Mouse (Mus musculus) spleen, adult 2 months (tissue): ENCODE measurements around the gene Ptgfrn. TPM values are rescaled to one million over a fixed set of nuclear protein-coding genes. Genes with fewer than 3 reads are reported as not detected.

Experiments used
- DNase-seq, 2 experiments: peaks; one replicate each; pipeline versions ENCODE4 v3.0.0 to v3.0.0-alpha.2; 2012 to 2021; ENCODE audit warnings: low spot score in 2 of 2, low read depth in 1 of 2
- H3K27ac ChIP-seq: fragments of 200-500 bp; 2 replicates; pipeline ENCODE4 v1.5.1; 2012; ENCODE audit warnings: low read length, inconsistent platforms; ENCODE audit not compliant: insufficient read depth
- H3K27me3 ChIP-seq: fragments of 200-500 bp; 2 replicates; pipeline ENCODE4 v1.6.1; 2012; ENCODE audit warnings: mild to moderate bottlenecking, moderate library complexity, low read length, inconsistent platforms; ENCODE audit not compliant: control insufficient read depth, insufficient read depth
- H3K36me3 ChIP-seq: fragments of 200-500 bp; 2 replicates; pipeline ENCODE4 v1.6.1; 2012; ENCODE audit warnings: mild to moderate bottlenecking, low read length, inconsistent platforms; ENCODE audit not compliant: control insufficient read depth, insufficient read depth
- H3K4me1 ChIP-seq: fragments of 200-500 bp; 2 replicates; pipeline ENCODE4 v1.6.1; 2011; ENCODE audit warnings: inconsistent platforms; ENCODE audit not compliant: control insufficient read depth, insufficient read depth, insufficient read length
- H3K4me3 ChIP-seq: fragments of 200-500 bp; 2 replicates; pipeline ENCODE4 v1.5.1; 2011; ENCODE audit warnings: mild to moderate bottlenecking, inconsistent platforms; ENCODE audit not compliant: insufficient read depth, insufficient read length; ENCODE audit errors: extremely low read depth
- CTCF ChIP-seq: fragments of 200-500 bp; IDR thresholded peaks from 2 replicates; pipeline ENCODE4 v1.5.1; 2011; ENCODE audit warnings: mild to moderate bottlenecking, inconsistent platforms; ENCODE audit not compliant: insufficient read depth, insufficient read length, insufficient replicate concordance; ENCODE audit errors: extremely low read depth
- POLR2A ChIP-seq: fragments of 200-500 bp; IDR thresholded peaks from 2 replicates; pipeline ENCODE4 v1.6.1; 2011; ENCODE audit warnings: low read depth, low read length, inconsistent platforms
- WGBS: fragments of 180-500 bp; shearing (Covaris S2); methylation state at CpG from one replicate; pipeline ENCODE4 v1.1.7; 2018; 5-methylcytosine and 5-hydroxymethylcytosine counted together
- polyA plus RNA-seq: library from polyadenylated mRNA; depleted of rRNA; stranded (reverse); fragments of >200 nt; gene quantifications from 2 replicates; pipeline ENCODE4 v1.2.3, GENCODE M21; 2012

The Ptgfrn gene
- polyA plus RNA-seq, 1 experiment = 3.6 TPM

- Histone ChIP-seq H3K36me3 (no peaks in the 10 kb centered on the region), H3K27ac (no peak overlapping the region), H3K4me1 (peaks cover 18% of the 10 kb centered on the region; the same call in 1 of the 2 replicates), H3K27me3 (no peaks in the 10 kb centered on the region), H3K4me3 (no peak overlapping the region)
- 74% methylated on average over 7 of the region's 7 CpGs for WGBS
- TF ChIP-seq CTCF (no peak), POLR2A (no peak)
- DNase-seq = no peak
Observed at GRCm38 (mm10) chr3:101061865-101062585, 48.1 kb downstream of the Ptgfrn start.

GRCm38 (mm10) chr3:101059214-101059613 lies 50.9 kb downstream of the Ptgfrn start:
- TF ChIP-seq CTCF = no peak
- no peak for TF ChIP-seq POLR2A
- Histone ChIP-seq H3K4me1 (peaks cover 18% of the 10 kb centered on the region; the same call in 1 of the 2 replicates), H3K27ac (peak overlapping the region; percentile 28; the same call in 1 of the 2 replicates), H3K4me3 (no peak overlapping the region), H3K27me3 (no peaks in the 10 kb centered on the region), H3K36me3 (no peaks in the 10 kb centered on the region)
- 19% methylated on average over 4 of the region's 4 CpGs for WGBS
- no peak for DNase-seq

- Histone ChIP-seq H3K27ac (peak overlapping the region; percentile 37; the same call in 1 of the 2 replicates), H3K36me3 (no peaks in the 10 kb centered on the region), H3K4me1 (peaks cover 18% of the 10 kb centered on the region; the same call in 1 of the 2 replicates), H3K4me3 (no peak overlapping the region), H3K27me3 (no peaks in the 10 kb centered on the region)
- WGBS = 58% methylated on average over 2 of the region's 2 CpGs
- TF ChIP-seq CTCF (no peak), POLR2A (no peak)
- DNase-seq = no peak
Observed at GRCm38 (mm10) chr3:101058203-101058602, 51.9 kb downstream of the Ptgfrn start.

GRCm38 (mm10) chr3:101055216-101055615 lies 54.9 kb downstream of the Ptgfrn start:
- WGBS = 87% methylated on average over 8 of the region's 8 CpGs
- H3K4me1 ChIP-seq = peaks cover 18% of the 10 kb centered on the region; the same call in 1 of the 2 replicates
- no peak for DNase-seq
- TF ChIP-seq POLR2A (no peak), CTCF (no peak)
- H3K27ac ChIP-seq = no peak overlapping the region
- no peak overlapping the region for H3K4me3 ChIP-seq
- no peaks in the 10 kb centered on the region for H3K27me3 ChIP-seq
- H3K36me3 ChIP-seq = no peaks in the 10 kb centered on the region

GRCm38 (mm10) chr3:101051601-101052000 lies 58.5 kb downstream of the Ptgfrn start:
- Histone ChIP-seq H3K36me3 (no peaks in the 10 kb centered on the region), H3K4me1 (no peaks in the 10 kb centered on the region), H3K4me3 (no peak overlapping the region), H3K27ac (no peak overlapping the region), H3K27me3 (no peaks in the 10 kb centered on the region)
- TF ChIP-seq POLR2A (no peak), CTCF (no peak)
- no peak for DNase-seq
- 83% methylated on average over 4 of the region's 4 CpGs for WGBS

- no peak for DNase-seq
- no peak overlapping the region for H3K4me3 ChIP-seq
- no peak overlapping the region for H3K27ac ChIP-seq
- no peaks in the 10 kb centered on the region for H3K4me1 ChIP-seq
- WGBS = 85% methylated on average over 9 of the region's 9 CpGs
- TF ChIP-seq POLR2A (no peak), CTCF (no peak)
- H3K27me3 ChIP-seq = no peaks in the 10 kb centered on the region
- H3K36me3 ChIP-seq = no peaks in the 10 kb centered on the region
Observed at GRCm38 (mm10) chr3:101049997-101050396, 60.1 kb downstream of the Ptgfrn start.

- no peaks in the 10 kb centered on the region for H3K4me1 ChIP-seq
- TF ChIP-seq CTCF = no peak
- TF ChIP-seq POLR2A = no peak
- no peaks in the 10 kb centered on the region for H3K27me3 ChIP-seq
- 78% methylated on average over 2 of the region's 2 CpGs for WGBS
- H3K36me3 ChIP-seq = no peaks in the 10 kb centered on the region
- H3K27ac ChIP-seq = no peak overlapping the region
- H3K4me3 ChIP-seq = no peak overlapping the region
- no peak for DNase-seq
Observed at GRCm38 (mm10) chr3:101048781-101049180, 61.3 kb downstream of the Ptgfrn start.
